Mouse (Mus musculus): ENCODE data around the gene Gm49721. TPM values are rescaled to one million over a fixed set of nuclear protein-coding genes. Genes with fewer than 3 reads are reported as not detected.
"Not testable (repeated sequence)": the region's sequence is repeated elsewhere in the genome, so short reads cannot be mapped to it uniquely, and the experiment has no call there.

The Gm49721 gene
- total RNA-seq, 2 experiments from 2014 or later = 0.34 to 0.36 TPM

- DNase-seq (ENCODE audit: low spot score in 2 of 2) = not testable (repeated sequence)
These were observed 91.0 kb downstream of the Gm49721 start for GRCm38 (mm10) chr17:7069561-7070240.

DNA sequence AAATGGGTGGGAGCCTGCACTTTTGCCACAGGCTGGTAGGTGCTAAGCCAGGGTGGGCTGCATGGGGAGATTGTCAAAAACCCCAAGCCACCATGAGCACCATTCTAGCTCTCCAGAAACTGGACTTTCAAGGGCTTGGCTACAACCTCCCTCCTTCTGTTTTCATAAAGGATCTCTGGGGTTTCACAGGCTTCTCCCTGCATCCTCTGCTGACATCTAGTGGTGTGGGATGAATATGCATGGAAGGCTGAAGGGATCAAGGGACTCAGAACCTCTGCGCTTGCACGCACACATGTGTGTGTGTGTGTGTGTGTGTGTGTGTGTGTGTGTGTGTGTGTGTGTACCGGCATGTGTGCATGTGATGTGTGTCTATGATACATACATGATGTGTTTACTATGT is 95.8 kb downstream of the Gm49721 start:
- DNase-seq (ENCODE audit: low spot score in 2 of 2) = peak; percentile 52 to 55

DNA sequence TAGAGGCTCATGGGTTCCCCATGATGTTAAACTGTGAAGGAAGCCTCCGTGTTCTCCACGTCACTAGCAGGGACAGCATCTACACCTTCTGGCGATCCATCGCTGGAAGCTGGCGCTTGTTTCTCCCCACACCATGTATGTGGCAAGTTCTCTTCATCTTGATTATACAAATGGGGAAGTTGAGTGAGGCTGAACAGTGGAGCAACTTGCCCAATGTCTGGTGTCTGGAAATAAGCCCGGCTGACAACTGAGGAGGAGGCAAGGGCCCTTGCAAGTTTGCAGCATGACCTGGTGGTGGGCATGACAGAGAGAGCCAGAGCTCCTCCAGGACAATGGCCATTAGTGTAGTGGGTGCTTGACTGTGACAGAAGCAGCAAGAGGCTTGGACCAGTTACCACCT is 96.8 kb downstream of the Gm49721 start:
- not testable (repeated sequence) for DNase-seq (ENCODE audit: low spot score in 2 of 2)

DNA sequence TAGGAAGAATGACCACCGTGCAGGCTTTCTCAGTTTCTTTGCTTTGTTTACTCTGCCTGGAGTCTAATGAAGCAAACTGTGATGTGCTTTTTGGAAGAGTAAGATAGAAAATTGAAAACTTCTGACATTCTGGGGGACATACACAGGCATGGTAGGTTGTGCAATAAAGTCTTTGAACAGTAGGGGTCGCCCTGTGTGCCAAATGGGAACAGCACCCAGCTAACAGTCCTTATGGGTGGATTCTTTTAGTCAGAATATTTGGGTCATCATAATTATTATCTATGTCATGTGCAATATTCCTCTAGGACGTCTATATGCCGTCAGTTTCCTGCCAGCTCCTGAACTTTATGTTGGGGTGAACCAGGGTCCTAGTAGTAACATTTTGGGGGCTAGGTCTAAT is 100.9 kb downstream of the Gm49721 start:
- peak; percentile 77 to 79 for DNase-seq (ENCODE audit: low spot score in 2 of 2)

DNA sequence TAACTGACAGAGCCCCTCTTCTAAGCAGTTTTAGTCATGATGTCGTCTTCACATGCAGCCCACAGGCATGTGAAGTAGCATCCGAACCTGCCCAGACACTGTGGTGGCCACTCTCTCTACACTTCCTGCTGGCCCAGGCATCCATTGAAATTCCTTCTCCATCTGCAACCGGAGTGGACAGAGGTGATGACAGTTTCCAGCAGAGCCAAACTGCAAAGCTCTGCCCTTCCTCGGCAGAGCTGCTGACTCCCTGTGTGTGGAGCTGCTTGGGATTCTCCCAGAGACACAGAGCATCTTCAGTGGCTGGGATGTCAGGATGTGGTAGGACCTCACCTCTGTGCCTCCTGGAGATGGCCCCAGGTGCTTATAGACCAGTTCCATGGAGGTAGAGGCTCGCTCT is 105.8 kb downstream of the Gm49721 start:
- not testable (repeated sequence) for DNase-seq (ENCODE audit: low spot score in 2 of 2)

- DNase-seq (ENCODE audit: low spot score in 2 of 2) = not testable (repeated sequence)
These were observed 106.9 kb downstream of the Gm49721 start for GRCm38 (mm10) chr17:7085469-7086168.

- DNase-seq (ENCODE audit: low spot score in 2 of 2) = not testable (repeated sequence)
These were observed 108.1 kb downstream of the Gm49721 start for GRCm38 (mm10) chr17:7086836-7087235.

Other genes with a start within 250 kb of the Gm49721 start
- gene Ezr, start 196.1 kb upstream of the Gm49721 start, total RNA-seq (2021) = 10 to 100 TPM; 51.0 to 56.6 TPM
- 10 to 100 TPM; 34.3 to 34.7 TPM for gene Rsph3b, start 30.2 kb upstream of the Gm49721 start, total RNA-seq (2021)
- gene Tagap1, start 17.7 kb upstream of the Gm49721 start, total RNA-seq (2021) = 10 to 100 TPM; 22.1 to 22.3 TPM
- gene Rnaset2b, start 8.3 kb upstream of the Gm49721 start, total RNA-seq (2021) = 10 to 100 TPM; 41.0 to 49.7 TPM
- 1 to 10 TPM; 1.2 TPM for gene Gm1604a, start 46.7 kb downstream of the Gm49721 start, total RNA-seq (2021)
- gene Rps6ka2, start 191.2 kb downstream of the Gm49721 start, total RNA-seq (2021) = 10 to 100 TPM; 27.0 to 27.4 TPM